Mouse (Mus musculus): Measurements from ENCODE around the gene Mlec. TPM values are rescaled to one million over a fixed set of nuclear protein-coding genes. Genes with fewer than 3 reads are reported as not detected.

Gene Mlec
- polyA plus RNA-seq, 1 experiment, result 209 TPM

- Histone ChIP-seq H3K27me3 (replicated peaks; ENCODE audit: control insufficient read depth, insufficient read depth, low read length) (no peaks in the 10 kb centered on the region), H3K4me1 (ENCODE audit: control insufficient read depth, insufficient read depth, low read length) (peaks cover 16% of the 10 kb centered on the region), H3K36me3 (ENCODE audit: control insufficient read depth, insufficient read depth, low read length) (peaks cover 1% of the 10 kb centered on the region; the same call in 1 of the 2 replicates), H3K27ac (ENCODE audit: insufficient read depth, low read depth, low read length) (peak within 1 kb of the TSS; percentile 73), H3K4me3 (ENCODE audit: insufficient read depth, low read depth, low read length) (peak within 1 kb of the TSS; percentile 98)
- DNase-seq, result peak; percentile 93
- TF ChIP-seq CTCF (conservative IDR thresholded peaks at IDR 0.05; ENCODE audit: insufficient read depth, insufficient read length, low read depth, low read length), result no peak
- TF ChIP-seq POLR2A (IDR thresholded peaks at IDR 0.05; ENCODE audit: low read depth, low read length), result no peak
- under 1% methylated on average over 76 of the region's 81 CpGs for WGBS
These were observed 23.5 kb downstream of the Mlec start, which contains the start of gene Unc119b for GRCm38 (mm10) chr5:115134234-115135165. TSS of gene Unc119b (minus strand) at chr5:115134975.

DNA sequence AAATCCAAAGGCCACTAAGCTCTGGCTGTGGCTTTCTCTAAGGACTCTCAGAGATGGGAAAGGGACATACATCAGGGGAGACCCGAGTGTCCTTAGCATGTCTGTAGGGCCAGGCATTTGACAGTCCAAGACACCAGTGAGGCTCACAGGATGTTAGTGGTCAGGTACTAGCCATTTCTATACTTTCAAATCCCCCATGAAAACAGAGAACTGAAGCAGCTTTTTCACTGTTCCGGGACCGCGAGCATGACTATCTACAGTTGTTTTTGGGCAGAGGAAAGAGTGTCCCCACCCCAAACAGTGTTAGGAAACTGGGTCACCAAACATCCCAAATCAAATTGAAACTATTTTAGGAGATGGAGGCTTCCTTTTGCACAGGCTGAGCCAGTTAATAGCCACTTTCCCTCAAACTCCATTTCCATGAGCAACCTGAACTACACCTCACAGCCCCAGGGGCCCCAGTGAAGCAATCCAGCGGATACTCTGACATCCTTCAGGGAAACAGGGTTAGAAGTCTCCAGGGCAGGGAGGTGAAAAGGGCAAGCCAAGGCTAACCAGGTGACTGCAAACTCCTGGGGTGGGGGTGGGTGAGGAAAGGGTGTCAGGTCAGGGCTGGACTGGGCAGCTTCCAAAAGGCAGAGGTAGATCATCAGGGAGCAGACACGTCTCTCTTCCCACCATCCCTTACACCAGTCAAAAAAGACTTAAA lies 24.5 kb downstream of the Mlec start:
- 35% methylated on average over 6 of the region's 6 CpGs for WGBS
- H3K36me3 ChIP-seq (ENCODE audit: control insufficient read depth, insufficient read depth, low read length), result peaks cover 1% of the 10 kb centered on the region; the same call in 1 of the 2 replicates
- peaks cover 16% of the 10 kb centered on the region for H3K4me1 ChIP-seq (ENCODE audit: control insufficient read depth, insufficient read depth, low read length)
- peak; percentile 51 for DNase-seq
- H3K27me3 ChIP-seq (replicated peaks; ENCODE audit: control insufficient read depth, insufficient read depth, low read length), result no peaks in the 10 kb centered on the region
- H3K27ac ChIP-seq (ENCODE audit: insufficient read depth, low read depth, low read length), result no peak overlapping the region
- peak overlapping the region; percentile 98 for H3K4me3 ChIP-seq (ENCODE audit: insufficient read depth, low read depth, low read length)
- TF ChIP-seq CTCF (conservative IDR thresholded peaks at IDR 0.05; ENCODE audit: insufficient read depth, insufficient read length, low read depth, low read length) (no peak), POLR2A (IDR thresholded peaks at IDR 0.05; ENCODE audit: low read depth, low read length) (no peak)

DNA sequence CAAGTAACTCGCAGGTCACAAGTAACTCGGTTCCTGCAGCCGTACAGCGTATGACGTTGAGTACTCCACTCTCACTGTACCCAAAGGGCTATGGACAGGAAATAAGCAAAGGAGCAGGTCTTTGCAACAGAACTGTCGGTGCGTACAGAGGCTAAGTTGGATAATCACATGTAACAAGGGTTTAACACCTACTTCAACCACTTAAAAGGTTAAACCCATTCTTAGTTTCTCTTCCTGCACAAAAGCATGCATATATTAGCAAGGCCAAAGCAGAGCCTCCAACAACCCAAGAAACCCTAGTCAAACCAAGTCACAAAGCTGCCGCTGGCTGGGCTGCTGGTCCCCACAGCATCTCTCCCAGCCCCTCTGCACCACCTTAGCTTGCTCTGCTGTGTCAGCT lies 25.5 kb downstream of the Mlec start:
- no peaks in the 10 kb centered on the region for H3K27me3 ChIP-seq (replicated peaks; ENCODE audit: control insufficient read depth, insufficient read depth, low read length)
- H3K36me3 ChIP-seq (ENCODE audit: control insufficient read depth, insufficient read depth, low read length), result peaks cover 1% of the 10 kb centered on the region; the same call in 1 of the 2 replicates
- no peak for DNase-seq
- TF ChIP-seq CTCF (conservative IDR thresholded peaks at IDR 0.05; ENCODE audit: insufficient read depth, insufficient read length, low read depth, low read length), result no peak
- no peak for TF ChIP-seq POLR2A (IDR thresholded peaks at IDR 0.05; ENCODE audit: low read depth, low read length)
- peak overlapping the region; percentile 5; the same call in 1 of the 2 replicates for H3K4me3 ChIP-seq (ENCODE audit: insufficient read depth, low read depth, low read length)
- 58% methylated on average over 8 of the region's 8 CpGs for WGBS
- H3K4me1 ChIP-seq (ENCODE audit: control insufficient read depth, insufficient read depth, low read length), result peaks cover 24% of the 10 kb centered on the region
- H3K27ac ChIP-seq (ENCODE audit: insufficient read depth, low read depth, low read length), result no peak overlapping the region

- WGBS, result 85% methylated on average over 6 of the region's 6 CpGs
- H3K36me3 ChIP-seq (ENCODE audit: control insufficient read depth, insufficient read depth, low read length), result peaks cover 1% of the 10 kb centered on the region; the same call in 1 of the 2 replicates
These were observed 28.7 kb downstream of the Mlec start for GRCm38 (mm10) chr5:115129328-115129727.

DNA sequence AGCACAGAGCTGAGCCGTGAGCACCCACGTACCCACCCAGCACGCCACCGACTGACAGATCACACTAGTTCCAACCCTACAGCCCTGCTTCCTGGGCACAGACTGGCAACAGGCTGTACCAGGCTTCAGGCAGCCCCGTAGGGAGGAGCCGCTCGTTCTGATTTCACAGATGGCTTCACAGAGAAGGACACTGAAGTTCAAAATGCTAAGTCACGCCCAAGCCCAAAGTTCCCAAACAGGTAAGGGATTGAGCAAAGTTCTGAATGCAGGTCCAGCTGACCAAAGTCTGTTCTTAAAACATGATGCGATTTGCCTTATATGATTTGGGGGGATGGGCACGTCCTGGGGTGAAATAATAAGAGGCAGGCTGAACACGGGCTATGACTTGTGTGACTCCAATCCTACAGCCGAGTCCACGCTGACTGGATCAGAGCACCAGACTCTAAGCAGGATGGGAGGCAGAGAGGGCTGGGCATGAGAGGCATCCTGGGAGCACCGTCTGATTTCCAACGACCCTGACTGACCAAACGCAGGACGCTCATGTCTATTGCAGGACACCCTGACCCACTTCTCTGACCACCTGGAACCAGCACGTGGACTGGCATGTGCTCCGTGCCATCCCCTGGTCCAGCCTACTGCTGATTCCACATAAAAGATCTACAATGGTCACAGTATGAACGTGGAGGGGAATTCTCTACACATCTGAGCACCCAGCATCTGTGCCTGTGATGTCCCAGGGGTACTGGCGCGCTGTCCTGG lies 30.4 kb downstream of the Mlec start:
- peaks cover 1% of the 10 kb centered on the region; the same call in 1 of the 2 replicates for H3K36me3 ChIP-seq (ENCODE audit: control insufficient read depth, insufficient read depth, low read length)
- H3K4me3 ChIP-seq (ENCODE audit: insufficient read depth, low read depth, low read length), result peak overlapping the region; percentile 31
- WGBS, result 50% methylated on average over 22 of the region's 22 CpGs
- peaks cover 27% of the 10 kb centered on the region for H3K4me1 ChIP-seq (ENCODE audit: control insufficient read depth, insufficient read depth, low read length)
- peak overlapping the region; percentile 91 for H3K27ac ChIP-seq (ENCODE audit: insufficient read depth, low read depth, low read length)
- no peaks in the 10 kb centered on the region for H3K27me3 ChIP-seq (replicated peaks; ENCODE audit: control insufficient read depth, insufficient read depth, low read length)
- no peak for TF ChIP-seq CTCF (conservative IDR thresholded peaks at IDR 0.05; ENCODE audit: insufficient read depth, insufficient read length, low read depth, low read length)
- peak; percentile 43 for TF ChIP-seq POLR2A (IDR thresholded peaks at IDR 0.05; ENCODE audit: low read depth, low read length)
- peak; percentile 93 for DNase-seq

More at GRCm38 (mm10) chr5:115129328-115129727, 28.7 kb downstream of the Mlec start:
- no peaks in the 10 kb centered on the region for H3K27me3 ChIP-seq (replicated peaks; ENCODE audit: control insufficient read depth, insufficient read depth, low read length)
- DNase-seq, result no peak
- TF ChIP-seq POLR2A (IDR thresholded peaks at IDR 0.05; ENCODE audit: low read depth, low read length), result no peak
- no peak; the same call in 1 of the 2 replicates for TF ChIP-seq CTCF (conservative IDR thresholded peaks at IDR 0.05; ENCODE audit: insufficient read depth, insufficient read length, low read depth, low read length)
- H3K4me1 ChIP-seq (ENCODE audit: control insufficient read depth, insufficient read depth, low read length), result peaks cover 39% of the 10 kb centered on the region
- H3K4me3 ChIP-seq (ENCODE audit: insufficient read depth, low read depth, low read length), result no peak overlapping the region
- no peak overlapping the region for H3K27ac ChIP-seq (ENCODE audit: insufficient read depth, low read depth, low read length)

DNA sequence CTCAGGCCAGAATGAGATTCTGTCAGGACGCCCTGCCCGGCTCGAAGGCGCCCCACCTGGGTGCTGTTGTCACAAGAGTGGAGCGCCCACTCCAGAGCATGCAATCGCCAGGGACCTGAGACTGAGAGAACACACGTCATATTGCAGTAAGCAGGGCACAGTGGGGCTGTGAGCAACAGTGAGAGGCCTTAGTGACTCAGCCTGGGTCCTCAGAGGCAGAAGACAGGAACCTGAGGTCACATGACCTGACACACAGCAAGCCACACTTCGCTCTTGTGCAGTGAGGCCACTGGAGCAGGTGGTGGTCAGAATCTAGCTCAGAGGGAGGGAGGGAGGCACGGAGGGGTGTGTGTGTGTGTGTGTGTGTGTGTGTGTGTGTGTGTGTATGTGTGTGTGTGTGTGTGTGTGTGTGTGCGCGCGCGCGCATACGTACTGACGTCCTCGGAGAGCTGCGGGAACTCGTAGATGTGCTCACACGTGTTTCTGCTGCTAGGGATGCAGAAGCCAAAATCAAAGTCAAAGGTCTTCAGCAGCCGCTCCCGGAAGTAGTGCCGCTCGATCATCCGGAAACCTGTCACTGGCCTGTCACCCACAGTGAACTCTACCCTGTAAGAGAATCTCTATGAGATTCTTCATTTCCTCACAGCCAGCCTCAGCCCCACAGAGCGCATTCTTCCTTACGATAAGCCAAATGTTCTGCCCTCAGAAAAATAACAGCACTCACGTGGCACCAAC lies 31.2 kb downstream of the Mlec start:
- TF ChIP-seq POLR2A (IDR thresholded peaks at IDR 0.05; ENCODE audit: low read depth, low read length), result no peak
- no peak for TF ChIP-seq CTCF (conservative IDR thresholded peaks at IDR 0.05; ENCODE audit: insufficient read depth, insufficient read length, low read depth, low read length)
- WGBS, result 63% methylated on average over 23 of the region's 28 CpGs
- Histone ChIP-seq H3K4me3 (ENCODE audit: insufficient read depth, low read depth, low read length) (peak overlapping the region; percentile 31), H3K36me3 (ENCODE audit: control insufficient read depth, insufficient read depth, low read length) (peaks cover 1% of the 10 kb centered on the region; the same call in 1 of the 2 replicates), H3K27ac (ENCODE audit: insufficient read depth, low read depth, low read length) (peak overlapping the region; percentile 91), H3K27me3 (replicated peaks; ENCODE audit: control insufficient read depth, insufficient read depth, low read length) (no peaks in the 10 kb centered on the region), H3K4me1 (ENCODE audit: control insufficient read depth, insufficient read depth, low read length) (peaks cover 23% of the 10 kb centered on the region)
- peak; percentile 58 for DNase-seq

Data from kidney, adult 2 months (tissue).